Mouse (Mus musculus) WW6 (cell line): ENCODE measurements around the gene Gm2a.
A peak's percentile ranks its signal among the peaks of the same experiment; 100 is the strongest.
"Not testable (repeated sequence)": the region's sequence is repeated elsewhere in the genome, so short reads cannot be mapped to it uniquely, and the experiment has no call there.

Source experiments
- DNase-seq: peaks from one replicate; pipeline ENCODE4 v3.0.0-alpha.2; 2013; ENCODE audit warnings: low read depth, low spot score

Gm2a gene

DNA sequence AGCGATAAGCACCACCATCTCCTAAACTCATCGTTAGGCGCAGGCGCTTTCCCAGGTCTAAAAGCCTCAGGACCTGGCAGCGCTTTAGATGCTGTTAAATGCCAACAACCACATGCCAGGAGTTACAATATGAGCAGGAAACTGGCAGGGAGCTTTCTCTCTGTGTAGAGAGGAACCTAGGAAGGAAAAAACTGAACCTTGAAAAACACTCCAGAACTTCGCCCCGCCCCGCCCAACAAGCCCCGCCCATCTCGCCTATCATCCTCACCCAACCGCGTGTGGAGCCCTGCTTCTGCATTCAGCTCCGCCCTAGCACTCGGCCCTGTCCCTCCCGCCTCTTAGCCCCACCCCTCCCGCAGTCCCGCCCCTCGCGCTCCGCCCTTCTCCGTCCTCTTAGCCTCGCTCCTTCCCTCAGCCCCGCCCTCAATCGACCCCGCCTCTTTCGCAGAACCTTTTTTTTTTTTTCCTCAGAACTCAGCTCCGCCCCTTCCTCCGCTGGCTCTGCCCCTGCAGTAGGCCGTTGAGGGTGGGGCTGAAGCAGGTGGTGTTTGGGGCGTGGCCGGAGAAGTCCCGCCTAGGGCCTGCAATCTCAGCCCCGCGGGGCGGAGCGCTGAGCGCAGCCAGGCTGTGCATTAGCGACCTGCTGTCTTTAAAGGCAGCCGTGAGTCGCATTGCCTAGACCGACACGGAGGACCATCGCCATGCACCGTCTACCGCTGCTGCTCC, at the start of gene Gm2a:
Gene Gm2a, plus strand, starts transcription at position 653 of the 726 bp plus-strand sequence.
- DNase-seq: peak; percentile 99

GRCm38 (mm10) chr11:55050837-55051510, 46.9 kb upstream of the Gm2a start:
- no peak for DNase-seq

DNA sequence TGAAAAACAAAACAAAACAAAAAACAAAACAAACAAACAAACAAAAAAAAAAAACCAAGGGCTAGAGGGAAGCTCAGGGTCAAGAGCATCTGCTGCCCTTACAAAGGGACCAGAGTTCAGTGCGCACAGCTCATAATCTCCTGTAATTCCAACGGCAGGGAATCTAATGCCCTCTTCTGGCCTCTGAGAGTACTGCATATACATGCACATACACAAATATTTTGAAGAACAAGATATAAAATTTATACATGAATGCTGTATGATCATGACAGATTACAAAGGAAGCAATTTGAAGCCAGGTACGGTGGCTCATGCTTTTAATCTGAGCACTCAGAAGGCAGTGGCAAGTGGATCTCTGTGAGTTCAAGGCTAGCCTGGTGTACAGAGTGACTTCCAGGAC, 40.4 kb upstream of the Gm2a start:
- DNase-seq: no peak

- no peak for DNase-seq
Observed at GRCm38 (mm10) chr11:55060802-55061201, 37.1 kb upstream of the Gm2a start.

GRCm38 (mm10) chr11:55062856-55063255, 35.1 kb upstream of the Gm2a start:
- no peak for DNase-seq

DNA sequence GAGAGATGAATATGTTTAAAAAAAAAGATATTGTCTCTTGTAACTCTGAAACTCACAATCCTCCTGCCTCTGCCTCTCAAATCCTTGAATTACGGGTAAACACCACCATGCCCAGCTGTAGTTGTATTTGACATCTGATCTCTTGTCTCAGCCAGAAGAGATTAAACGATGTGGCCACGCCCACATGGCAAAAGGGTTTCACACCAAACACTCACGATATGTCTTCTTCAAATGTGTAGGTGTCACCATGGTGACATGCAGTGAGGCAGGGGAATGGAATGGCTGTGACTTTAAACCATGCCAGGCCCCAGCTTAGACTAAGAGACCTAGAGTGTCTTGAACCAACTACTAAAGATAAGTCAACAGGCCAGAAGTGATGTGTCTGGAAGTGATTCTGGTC, 31.0 kb upstream of the Gm2a start:
- no peak for DNase-seq

GRCm38 (mm10) chr11:55069023-55069422, 28.9 kb upstream of the Gm2a start:
- no peak for DNase-seq

DNA sequence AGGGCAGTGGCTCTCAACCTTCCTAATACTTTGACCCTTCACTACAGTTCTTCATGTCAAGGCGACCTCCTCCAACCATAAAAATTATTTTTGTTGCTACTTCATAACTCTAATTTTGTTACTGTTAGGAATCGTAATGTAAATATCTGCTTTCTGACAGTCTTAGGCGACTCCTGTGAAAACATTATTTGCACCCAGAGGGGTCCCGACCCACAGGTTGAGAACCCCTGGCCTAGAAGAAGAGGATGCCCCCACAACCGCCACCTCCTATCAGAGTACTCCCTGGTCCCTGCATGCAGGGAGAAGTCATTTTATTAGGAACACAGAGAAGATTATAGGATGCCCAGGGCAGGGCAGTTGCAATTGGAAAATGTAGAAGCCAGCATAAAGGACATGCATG, 26.6 kb upstream of the Gm2a start:
- no peak for DNase-seq

- no peak for DNase-seq
Observed at GRCm38 (mm10) chr11:55072467-55072866, 25.4 kb upstream of the Gm2a start.

DNA sequence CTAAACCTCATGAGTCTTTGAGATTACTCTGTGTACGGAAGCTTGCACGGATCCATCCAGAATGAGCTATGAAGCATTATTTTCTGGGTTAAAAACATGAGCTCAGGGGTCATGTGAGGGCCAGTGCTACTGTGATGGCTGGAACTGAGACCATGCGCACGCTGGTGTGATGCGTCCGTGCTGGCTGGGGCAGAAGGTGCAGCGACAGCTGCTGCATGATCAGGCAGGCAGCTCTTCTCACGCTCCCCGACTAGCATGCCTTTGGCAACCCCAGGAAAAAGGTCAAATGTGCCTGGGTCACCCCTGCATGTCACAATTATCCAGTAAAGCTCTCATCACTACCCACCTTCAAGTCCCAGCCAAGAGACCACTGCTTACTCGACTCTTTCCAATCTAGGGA, 24.7 kb upstream of the Gm2a start:
- no peak for DNase-seq

- DNase-seq: no peak
Observed at GRCm38 (mm10) chr11:55075602-55076001, 22.3 kb upstream of the Gm2a start.

DNA sequence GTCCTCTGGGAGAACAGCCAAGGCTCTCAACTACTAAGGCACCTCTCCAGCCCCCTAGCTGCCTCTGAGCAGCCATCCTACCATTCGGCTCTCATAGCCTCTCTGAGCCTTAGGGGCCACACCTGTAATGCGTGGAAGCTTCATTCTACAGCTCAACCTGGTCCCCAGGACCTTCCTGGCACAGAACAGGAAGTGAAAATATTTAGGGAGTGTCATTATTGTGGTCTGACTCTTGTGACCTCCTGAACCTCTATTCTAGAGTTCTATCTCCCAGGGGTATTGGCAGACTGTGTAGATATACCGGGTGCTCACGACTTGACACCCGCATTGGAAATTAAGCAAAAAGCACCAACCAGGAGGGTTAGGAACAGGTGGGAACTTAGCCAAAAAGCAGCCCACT, 21.7 kb upstream of the Gm2a start:
- no peak for DNase-seq

DNA sequence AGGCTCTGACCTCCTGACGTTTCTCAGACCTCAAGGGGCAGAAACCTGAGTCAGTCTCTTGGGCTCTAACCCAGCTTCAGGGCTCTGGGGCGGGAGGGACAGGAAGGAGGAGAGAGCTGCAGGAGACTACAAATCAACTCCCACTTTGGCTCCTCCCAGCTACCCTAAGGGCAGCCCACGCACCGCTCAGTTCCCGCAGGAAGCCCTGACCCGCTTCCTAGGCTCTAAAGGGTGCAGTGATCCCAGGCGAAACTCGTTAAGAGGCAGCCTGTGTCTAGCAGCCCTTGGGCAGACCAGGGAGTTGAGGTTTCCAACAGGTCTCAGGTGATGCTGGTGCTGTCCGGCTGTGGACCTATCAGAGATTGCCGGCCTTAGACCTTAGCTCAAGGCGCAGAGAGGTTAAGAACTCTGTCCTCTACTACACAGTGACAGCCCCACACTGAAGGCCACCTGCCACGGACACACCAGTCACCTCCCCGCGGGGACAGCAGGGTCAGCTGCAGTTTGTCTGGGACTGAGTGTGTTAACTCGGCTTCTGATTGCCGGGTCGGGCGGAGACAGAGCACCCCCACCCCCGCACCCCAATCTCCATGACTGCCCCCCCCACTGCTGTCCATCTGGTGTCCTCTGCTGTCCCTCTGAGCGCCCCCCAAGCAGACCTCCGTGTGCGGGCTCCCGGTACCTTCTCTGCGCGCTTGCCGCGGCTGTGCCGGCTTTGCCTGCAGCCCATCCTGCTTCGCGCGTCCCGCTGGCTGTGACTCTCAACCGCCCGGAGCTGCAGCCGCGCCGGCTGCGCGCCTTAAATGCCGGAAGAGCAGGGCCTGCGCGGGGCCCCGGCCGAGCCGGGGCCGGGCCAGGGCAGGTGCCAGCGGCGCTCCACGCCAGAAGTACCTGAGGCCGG, 20.3 kb upstream of the Gm2a start, which contains the start of gene Ccdc69:
Gene Ccdc69, minus strand, starts transcription at position 801 of the 901 bp plus-strand sequence.
- peak; percentile 56 for DNase-seq

- DNase-seq: no peak
Observed at GRCm38 (mm10) chr11:55078502-55078901, 19.4 kb upstream of the Gm2a start.

DNA sequence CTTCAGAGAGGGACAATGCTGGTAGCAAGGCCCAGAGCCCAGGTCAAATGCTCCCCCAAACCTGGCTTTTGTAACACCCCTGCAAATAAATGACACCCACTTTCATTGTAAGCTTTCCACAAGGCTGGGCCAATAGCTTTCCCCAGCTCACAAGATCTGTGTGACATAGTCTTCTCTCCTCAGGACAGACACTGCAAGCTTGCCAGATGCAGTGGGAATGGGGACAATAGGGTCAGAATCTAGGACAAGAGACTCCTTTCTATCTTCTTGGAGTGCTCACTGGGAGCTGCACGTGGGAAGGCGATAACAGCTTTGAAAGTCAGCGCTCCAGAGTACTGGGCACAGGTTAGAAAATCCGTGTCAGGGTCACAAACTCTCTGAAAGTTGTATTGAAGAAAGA, 18.7 kb upstream of the Gm2a start:
- DNase-seq: no peak

- DNase-seq: no peak
Observed at GRCm38 (mm10) chr11:55081206-55081605, 16.7 kb upstream of the Gm2a start.

GRCm38 (mm10) chr11:55084629-55085028, 13.3 kb upstream of the Gm2a start:
- no peak for DNase-seq

DNA sequence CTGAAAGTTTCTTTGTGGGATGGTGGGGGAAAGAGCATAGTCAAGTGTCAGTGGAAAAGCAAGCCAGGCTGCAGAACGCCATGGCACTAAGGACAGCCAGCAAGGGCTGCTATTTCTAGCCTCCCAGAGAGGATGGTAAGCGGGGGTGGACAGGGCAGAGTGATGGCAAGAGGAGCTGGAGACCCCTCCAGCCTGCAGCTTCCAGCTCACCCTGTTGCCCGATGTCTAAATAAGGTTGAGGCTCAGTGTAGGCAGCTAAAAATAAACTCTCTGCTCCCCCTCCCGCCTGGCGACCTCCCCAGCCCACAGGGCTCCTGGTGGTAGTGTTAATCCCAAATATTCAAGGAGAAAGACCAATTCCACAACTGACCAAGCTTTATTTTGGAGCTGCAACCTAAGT, 12.5 kb upstream of the Gm2a start:
- DNase-seq: no peak

GRCm38 (mm10) chr11:55087006-55087405, 10.9 kb upstream of the Gm2a start:
- DNase-seq: peak; percentile 53

DNA sequence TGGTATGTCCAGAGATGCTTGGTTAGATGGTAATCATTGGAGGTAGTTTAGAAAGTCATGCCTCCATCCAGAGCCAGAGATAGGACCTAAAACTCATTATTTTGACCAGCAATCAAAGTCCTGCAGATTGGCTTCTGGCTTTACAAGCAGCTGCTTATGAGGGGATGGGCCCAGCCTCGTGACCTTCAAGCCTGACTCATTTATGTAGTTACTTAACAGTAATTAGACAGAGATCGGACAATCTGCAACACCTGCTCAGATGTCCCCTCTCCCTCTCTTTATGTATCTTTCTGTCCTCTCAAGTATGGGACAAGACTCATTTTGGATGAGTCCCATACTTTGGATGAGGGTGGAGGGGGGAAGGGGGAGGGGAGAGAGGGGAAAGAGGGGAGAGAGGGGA, 8.0 kb upstream of the Gm2a start:
- DNase-seq: no peak

GRCm38 (mm10) chr11:55093096-55093495, 4.8 kb upstream of the Gm2a start:
- no peak for DNase-seq

DNA sequence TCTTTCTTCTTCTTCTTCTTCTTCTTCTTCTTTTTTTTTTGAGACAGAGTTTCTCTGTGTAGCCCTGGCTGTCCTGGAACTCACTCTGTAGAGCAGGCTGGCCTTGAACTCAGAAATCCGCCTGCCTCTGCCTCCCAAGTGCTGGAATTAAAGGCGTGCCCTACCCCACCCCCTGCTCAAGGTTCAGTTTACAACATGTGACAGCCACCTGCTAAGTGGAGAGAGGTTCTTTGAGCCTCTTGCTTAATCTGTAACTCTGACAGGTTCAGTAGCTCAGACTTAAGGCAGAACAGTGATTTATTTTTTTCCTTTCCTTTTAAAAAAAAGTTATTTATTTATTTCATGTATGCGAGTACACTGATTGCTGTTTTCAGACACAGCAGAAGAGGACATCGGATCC, 1.6 kb upstream of the Gm2a start:
- not testable (repeated sequence) for DNase-seq
